Mouse (Mus musculus) limb, embryonic 11.5 days (tissue): ENCODE measurements around the gene Dtnb. TPM values are rescaled to one million over a fixed set of nuclear protein-coding genes. Genes with fewer than 3 reads are reported as not detected.

Experiments used
- ATAC-seq: fragments of 200-750 bp; cut with Nextera tagmentation; 2 replicates; pipeline ENCODE4 v1.8.0; 2017; ENCODE audit warnings: low read depth; ENCODE audit not compliant: insufficient number of reproducible peaks, low FRiP score, low TSS enrichment
- DNase-seq: peaks from one replicate; pipeline ENCODE4 v3.0.0-alpha.2; 2015; ENCODE audit warnings: low spot score
- H3K27ac ChIP-seq: fragments of 300-500 bp; sonication (generic); replicated peaks from 2 replicates; pipeline ENCODE4 v1.5.1; 2014; ENCODE audit warnings: low read depth, mild to moderate bottlenecking, low read length
- H3K27me3 ChIP-seq: fragments of 300-500 bp; sonication (generic); 2 replicates; pipeline ENCODE4 v1.6.1; 2014; ENCODE audit warnings: mild to moderate bottlenecking, low read length, mixed read lengths; ENCODE audit not compliant: control insufficient read depth, insufficient read depth
- H3K36me3 ChIP-seq: fragments of 300-500 bp; sonication (generic); 2 replicates; pipeline ENCODE4 v1.6.1; 2014; ENCODE audit warnings: mild to moderate bottlenecking, low read length, moderate library complexity, mixed read lengths; ENCODE audit not compliant: control insufficient read depth, insufficient read depth
- H3K4me1 ChIP-seq: fragments of 300-500 bp; sonication (generic); 2 replicates; pipeline ENCODE4 v1.6.1; 2014; ENCODE audit warnings: low read length, mixed read lengths; ENCODE audit not compliant: control insufficient read depth, insufficient read depth
- H3K4me2 ChIP-seq: fragments of 300-500 bp; sonication (generic); 2 replicates; pipeline ENCODE4 v1.6.1; 2014; ENCODE audit warnings: low read depth, mild to moderate bottlenecking, moderate library complexity; ENCODE audit not compliant: severe bottlenecking
- H3K4me3 ChIP-seq: fragments of 300-500 bp; sonication (generic); 2 replicates; pipeline ENCODE4 v1.5.1; 2014; ENCODE audit warnings: low read depth, low read length
- H3K9ac ChIP-seq: fragments of 300-500 bp; sonication (generic); 2 replicates; pipeline ENCODE4 v1.6.1; 2014; ENCODE audit warnings: mild to moderate bottlenecking, low read length
- H3K9me3 ChIP-seq: fragments of 300-500 bp; sonication (generic); 2 replicates; pipeline ENCODE4 v1.6.1; 2016; ENCODE audit warnings: low read length; ENCODE audit not compliant: control insufficient read depth
- WGBS: fragments of 180-500 bp; shearing (Covaris S2); extraction: QIAGEN DNeasy Blood & Tissue Kit; methylation state at CpG from one replicate; pipeline ENCODE4 v1.1.7; 2014; 5-methylcytosine and 5-hydroxymethylcytosine counted together
- polyA plus RNA-seq: library from polyadenylated mRNA; unstranded; fragments of >200 nt; fragmentation: Nextera tagmentation; extraction: Ambion mirVana; gene quantifications from 2 replicates; pipeline ENCODE4 v1.2.1, GENCODE M21; 2014

Dtnb gene
- polyA plus RNA-seq, 1 experiment from 2014 or later: 41.1 TPM

- H3K36me3 ChIP-seq: no peaks in the 10 kb centered on the region
- no peak for DNase-seq
- no peak overlapping the region for H3K27ac ChIP-seq
- no peak overlapping the region for H3K4me2 ChIP-seq
- 52% methylated on average over 7 of the region's 7 CpGs for WGBS
- H3K9ac ChIP-seq: no peak overlapping the region
- 0 out of 2 replicates have a peak, but pooled peaks cover 4% of the 10 kb centered on the region for H3K4me1 ChIP-seq
- no peaks in the 10 kb centered on the region for H3K9me3 ChIP-seq
- H3K27me3 ChIP-seq: no peaks in the 10 kb centered on the region
- no peak overlapping the region for H3K4me3 ChIP-seq
- no peak for ATAC-seq
These were observed 244.9 kb downstream of the Dtnb start for GRCm38 (mm10) chr12:3817033-3817432.

GRCm38 (mm10) chr12:3817566-3817965, 245.4 kb downstream of the Dtnb start:
- Histone ChIP-seq H3K27ac (no peak overlapping the region), H3K9ac (no peak overlapping the region), H3K4me2 (no peak overlapping the region), H3K4me3 (no peak overlapping the region), H3K27me3 (no peaks in the 10 kb centered on the region), H3K36me3 (no peaks in the 10 kb centered on the region), H3K4me1 (0 out of 2 replicates have a peak, but pooled peaks cover under 1% of the 10 kb centered on the region), H3K9me3 (no peaks in the 10 kb centered on the region)
- DNase-seq (no peak), ATAC-seq (no peak)
- WGBS: 92% methylated on average over 5 of the region's 5 CpGs

GRCm38 (mm10) chr12:3819899-3820298, 247.7 kb downstream of the Dtnb start:
- ATAC-seq (no peak), DNase-seq (no peak)
- Histone ChIP-seq H3K36me3 (no peaks in the 10 kb centered on the region), H3K9ac (no peak overlapping the region), H3K4me1 (no peaks in the 10 kb centered on the region), H3K4me3 (no peak overlapping the region), H3K4me2 (no peak overlapping the region), H3K27ac (no peak overlapping the region), H3K9me3 (no peaks in the 10 kb centered on the region), H3K27me3 (no peaks in the 10 kb centered on the region)
- WGBS: 61% methylated on average over 4 of the region's 4 CpGs

- no peak overlapping the region for H3K27ac ChIP-seq
- H3K4me3 ChIP-seq: no peak overlapping the region
- no peaks in the 10 kb centered on the region for H3K9me3 ChIP-seq
- H3K9ac ChIP-seq: no peak overlapping the region
- H3K27me3 ChIP-seq: no peaks in the 10 kb centered on the region
- H3K36me3 ChIP-seq: no peaks in the 10 kb centered on the region
- no peaks in the 10 kb centered on the region for H3K4me1 ChIP-seq
- DNase-seq (no peak), ATAC-seq (no peak)
- no peak overlapping the region for H3K4me2 ChIP-seq
- WGBS: 84% methylated on average over 5 of the region's 5 CpGs
These were observed 251.2 kb downstream of the Dtnb start for GRCm38 (mm10) chr12:3823408-3823807.

- H3K9me3 ChIP-seq: no peaks in the 10 kb centered on the region
- H3K4me2 ChIP-seq: no peak overlapping the region
- no peak overlapping the region for H3K4me3 ChIP-seq
- H3K4me1 ChIP-seq: no peaks in the 10 kb centered on the region
- H3K9ac ChIP-seq: no peak overlapping the region
- no peak for ATAC-seq
- no peaks in the 10 kb centered on the region for H3K36me3 ChIP-seq
- no peak overlapping the region for H3K27ac ChIP-seq
- H3K27me3 ChIP-seq: no peaks in the 10 kb centered on the region
- no peak for DNase-seq
- WGBS: 80% methylated on average over 5 of the region's 5 CpGs
These were observed 252.9 kb downstream of the Dtnb start for GRCm38 (mm10) chr12:3824906-3825713.

- H3K9ac ChIP-seq: no peak overlapping the region
- WGBS: 30% methylated on average over 12 of the region's 12 CpGs
- H3K27ac ChIP-seq: no peak overlapping the region
- no peaks in the 10 kb centered on the region for H3K4me1 ChIP-seq
- H3K4me2 ChIP-seq: no peak overlapping the region
- H3K4me3 ChIP-seq: no peak overlapping the region
- DNase-seq: no peak
- ATAC-seq: no peak
- H3K9me3 ChIP-seq: no peaks in the 10 kb centered on the region
- H3K36me3 ChIP-seq: no peaks in the 10 kb centered on the region
- no peaks in the 10 kb centered on the region for H3K27me3 ChIP-seq
These were observed 253.5 kb downstream of the Dtnb start for GRCm38 (mm10) chr12:3825714-3826080.

- Histone ChIP-seq H3K27ac (no peak overlapping the region), H3K4me1 (0 out of 2 replicates have a peak, but pooled peaks cover 2% of the 10 kb centered on the region), H3K9me3 (no peaks in the 10 kb centered on the region), H3K36me3 (no peaks in the 10 kb centered on the region), H3K27me3 (no peaks in the 10 kb centered on the region), H3K4me3 (no peak overlapping the region), H3K4me2 (no peak overlapping the region), H3K9ac (no peak overlapping the region)
- ATAC-seq (no peak), DNase-seq (no peak)
- 89% methylated on average over 5 of the region's 5 CpGs for WGBS
These were observed 255.6 kb downstream of the Dtnb start for GRCm38 (mm10) chr12:3827771-3828170.
